Mouse (Mus musculus): ENCODE results near the gene Rpl9-ps6.

GRCm38 (mm10) chr19:32416692-32417317 is 49.6 kb downstream of the Rpl9-ps6 start:
- TF ChIP-seq CTCF (IDR thresholded peaks at IDR 0.05; ENCODE audit: borderline replicate concordance, extremely low read depth, insufficient read depth, insufficient read length) (no peak), POLR2A (IDR thresholded peaks at IDR 0.05; ENCODE audit: borderline replicate concordance, extremely low read depth, insufficient read depth, insufficient read length, poor library complexity, severe bottlenecking) (no peak)

Data from brain, embryonic 14.5 days (tissue).